Mouse (Mus musculus) kidney, embryonic 14.5 days (tissue): ENCODE measurements around the gene Aasdh. TPM values are rescaled to one million over a fixed set of nuclear protein-coding genes. Genes with fewer than 3 reads are reported as not detected.

Source experiments
- ATAC-seq: fragments of 200-750 bp; cut with Nextera tagmentation; 2 replicates; pipeline ENCODE4 v1.8.0; 2017; ENCODE audit warnings: moderate number of reproducible peaks, mild to moderate bottlenecking, moderate TSS enrichment, moderate library complexity; ENCODE audit not compliant: low FRiP score, low TSS enrichment
- H3K27ac ChIP-seq: fragments of 300-500 bp; sonication (generic); 2 replicates; pipeline ENCODE4 v1.5.1; 2014; ENCODE audit warnings: low read depth, mild to moderate bottlenecking, low read length, moderate library complexity, mixed read lengths
- H3K27me3 ChIP-seq: fragments of 300-500 bp; sonication (generic); 2 replicates; pipeline ENCODE4 v1.6.1; 2014; ENCODE audit warnings: mild to moderate bottlenecking, low read length; ENCODE audit not compliant: control insufficient read depth, insufficient read depth
- H3K36me3 ChIP-seq: fragments of 300-500 bp; sonication (generic); 2 replicates; pipeline ENCODE4 v1.6.1; 2014; ENCODE audit warnings: low read length, mixed read lengths; ENCODE audit not compliant: control insufficient read depth, insufficient read depth
- H3K4me1 ChIP-seq: fragments of 300-500 bp; sonication (generic); 2 replicates; pipeline ENCODE4 v1.6.1; 2014; ENCODE audit warnings: low read length, mixed read lengths; ENCODE audit not compliant: control insufficient read depth, insufficient read depth
- H3K4me2 ChIP-seq: fragments of 300-500 bp; sonication (generic); replicated peaks from 2 replicates; pipeline ENCODE4 v1.6.1; 2014; ENCODE audit warnings: low read depth, mild to moderate bottlenecking, low read length
- H3K4me3 ChIP-seq: fragments of 300-500 bp; sonication (generic); 2 replicates; pipeline ENCODE4 v1.5.1; 2014; ENCODE audit warnings: mild to moderate bottlenecking, low read length
- H3K9ac ChIP-seq: fragments of 300-500 bp; sonication (generic); 2 replicates; pipeline ENCODE4 v1.6.1; 2014; ENCODE audit warnings: low read depth, mild to moderate bottlenecking, low read length, moderate library complexity
- H3K9me3 ChIP-seq: fragments of 300-500 bp; sonication (generic); 2 replicates; pipeline ENCODE4 v1.6.1; 2016; ENCODE audit warnings: low read length; ENCODE audit not compliant: control insufficient read depth
- WGBS: fragments of 180-500 bp; shearing (Covaris S2); extraction: QIAGEN DNeasy Blood & Tissue Kit; methylation state at CpG from one replicate; pipeline ENCODE4 v1.1.7; 2014; 5-methylcytosine and 5-hydroxymethylcytosine counted together
- polyA plus RNA-seq: library from polyadenylated mRNA; unstranded; fragments of >200 nt; fragmentation: Nextera tagmentation; extraction: Ambion mirVana; gene quantifications from 2 replicates; pipeline ENCODE4 v1.2.1, GENCODE M21; 2014

Aasdh gene
- polyA plus RNA-seq, 1 experiment from 2014 or later: 20.8 TPM

- Histone ChIP-seq H3K4me2 (no peak overlapping the region), H3K27me3 (no peaks in the 10 kb centered on the region), H3K36me3 (no peaks in the 10 kb centered on the region), H3K4me1 (no peaks in the 10 kb centered on the region), H3K9ac (no peak overlapping the region), H3K27ac (no peak overlapping the region), H3K9me3 (no peaks in the 10 kb centered on the region), H3K4me3 (no peak overlapping the region)
- WGBS: 90% methylated on average over 2 of the region's 2 CpGs
- no peak for ATAC-seq
Measured at GRCm38 (mm10) chr5:76841859-76842258, 63.5 kb downstream of the Aasdh start.

GRCm38 (mm10) chr5:76839786-76840185 lies 65.5 kb downstream of the Aasdh start:
- Histone ChIP-seq H3K4me2 (no peak overlapping the region), H3K27me3 (no peaks in the 10 kb centered on the region), H3K9ac (no peak overlapping the region), H3K4me1 (no peaks in the 10 kb centered on the region), H3K27ac (no peak overlapping the region), H3K9me3 (no peaks in the 10 kb centered on the region), H3K36me3 (no peaks in the 10 kb centered on the region), H3K4me3 (no peak overlapping the region)
- WGBS: 85% methylated on average over 6 of the region's 6 CpGs
- no peak for ATAC-seq

- Histone ChIP-seq H3K4me1 (no peaks in the 10 kb centered on the region), H3K27me3 (no peaks in the 10 kb centered on the region), H3K4me2 (no peak overlapping the region), H3K9me3 (no peaks in the 10 kb centered on the region), H3K9ac (no peak overlapping the region), H3K4me3 (no peak overlapping the region), H3K36me3 (no peaks in the 10 kb centered on the region), H3K27ac (no peak overlapping the region)
- ATAC-seq: no peak
- 60% methylated on average over 5 of the region's 5 CpGs for whole genome bisulfite sequencing
Measured at GRCm38 (mm10) chr5:76837018-76837417, 68.3 kb downstream of the Aasdh start.

- no peak overlapping the region for H3K27ac ChIP-seq
- H3K4me2 ChIP-seq: no peak overlapping the region
- H3K4me3 ChIP-seq: no peak overlapping the region
- H3K27me3 ChIP-seq: no peaks in the 10 kb centered on the region
- ATAC-seq: no peak
- WGBS: 75% methylated on average over 17 of the region's 17 CpGs
- no peaks in the 10 kb centered on the region for H3K4me1 ChIP-seq
- no peaks in the 10 kb centered on the region for H3K9me3 ChIP-seq
- H3K36me3 ChIP-seq: no peaks in the 10 kb centered on the region
- no peak overlapping the region for H3K9ac ChIP-seq
Measured at GRCm38 (mm10) chr5:76832529-76833210, 72.6 kb downstream of the Aasdh start.

GRCm38 (mm10) chr5:76828527-76829240 lies 76.6 kb downstream of the Aasdh start:
- no peaks in the 10 kb centered on the region for H3K4me1 ChIP-seq
- no peak overlapping the region for H3K27ac ChIP-seq
- H3K9ac ChIP-seq: no peak overlapping the region
- no peaks in the 10 kb centered on the region for H3K9me3 ChIP-seq
- H3K27me3 ChIP-seq: no peaks in the 10 kb centered on the region
- no peaks in the 10 kb centered on the region for H3K36me3 ChIP-seq
- H3K4me2 ChIP-seq: no peak overlapping the region
- 94% methylated on average over 7 of the region's 7 CpGs for WGBS
- no peak overlapping the region for H3K4me3 ChIP-seq
- no peak for ATAC-seq

Other genes starting within 250 kb of the Aasdh start
- 14.9 and 21.2 TPM in 2 replicates for gene C530008M17Rik, start 249.0 kb downstream of the Aasdh start, polyA plus RNA-seq
- 343 and 349 TPM in 2 replicates for gene Paics, start 45.8 kb upstream of the Aasdh start, polyA plus RNA-seq
- gene Ppat, start 46.1 kb upstream of the Aasdh start, polyA plus RNA-seq: 34.9 and 51.7 TPM in 2 replicates
- gene Srp72, start 69.2 kb upstream of the Aasdh start, polyA plus RNA-seq: 77.6 and 103 TPM in 2 replicates
- 0.41 TPM in 1 of 2 replicates, not detected in the other for gene Arl9, start 98.5 kb upstream of the Aasdh start, polyA plus RNA-seq
- not detected in 2 replicates for gene Thegl, start 110.5 kb upstream of the Aasdh start, polyA plus RNA-seq
- 2.0 and 3.2 TPM in 2 replicates for gene Hopx, start 209.6 kb upstream of the Aasdh start, polyA plus RNA-seq